Mouse (Mus musculus) WW6 (cell line): ENCODE results near the gene Filip1l.
A peak's percentile ranks its signal among the peaks of the same experiment; 100 is the strongest.

ENCODE experiments used
- DNase-seq: peaks from one replicate; pipeline ENCODE4 v3.0.0-alpha.2; 2013; ENCODE audit warnings: low read depth, low spot score

Gene Filip1l

DNA sequence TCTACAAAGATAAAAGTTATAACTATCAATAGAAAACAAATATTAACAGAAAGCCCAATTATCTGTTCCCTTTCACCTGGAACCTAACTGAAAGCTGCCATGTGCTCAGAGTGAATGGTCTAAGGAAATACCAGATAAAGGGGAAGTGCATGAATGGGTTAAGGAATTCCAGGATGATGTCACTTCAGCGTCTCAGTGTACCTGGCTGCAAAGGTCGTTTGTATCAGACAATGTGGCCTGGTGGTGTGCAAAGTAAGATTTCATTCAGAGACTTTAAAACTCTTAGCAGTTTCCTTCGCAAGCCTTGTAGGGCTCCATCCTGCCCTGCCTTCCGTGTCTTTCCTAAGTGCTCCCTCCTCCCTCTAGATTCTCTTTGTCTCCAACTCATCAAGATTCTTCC is 80.3 kb downstream of the Filip1l start:
- no peak for DNase-seq

DNA sequence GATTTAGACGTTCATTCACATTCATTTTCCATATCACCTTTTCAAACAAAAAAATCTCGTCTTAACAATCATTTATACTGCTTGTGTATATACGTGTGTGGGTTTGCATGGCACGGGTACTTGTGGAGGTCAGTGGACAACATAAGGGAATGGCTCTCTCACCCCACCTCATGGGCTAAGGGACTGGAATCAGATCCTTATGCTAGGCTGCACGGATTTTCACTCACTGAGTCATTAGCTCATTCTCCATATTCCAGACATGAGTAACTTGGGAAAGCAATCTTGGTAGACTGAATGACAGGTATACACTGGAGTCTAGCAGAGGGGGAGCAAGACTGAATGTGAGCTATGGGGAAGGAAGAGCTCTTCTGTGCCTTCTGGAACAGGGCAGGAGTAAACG is 80.8 kb downstream of the Filip1l start:
- DNase-seq = no peak

DNA sequence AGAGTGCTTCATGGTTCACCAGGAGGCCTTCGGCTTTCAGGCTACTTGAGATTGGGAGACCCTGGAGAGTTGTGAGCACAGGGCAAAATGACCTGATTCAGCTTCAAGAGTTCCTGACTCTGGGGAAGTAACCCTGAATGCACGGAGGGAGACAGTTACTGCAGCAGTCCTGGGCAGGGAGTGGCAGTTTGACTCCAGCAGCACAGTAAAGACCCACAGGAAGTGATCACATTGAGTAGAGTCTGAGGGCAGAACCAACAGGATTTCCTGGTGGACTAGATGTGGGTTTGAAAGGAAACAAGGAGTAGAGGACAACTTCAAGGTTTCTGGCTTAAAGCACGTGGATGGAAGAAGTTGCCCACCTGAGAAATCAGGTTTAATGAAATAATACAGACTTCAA is 81.7 kb downstream of the Filip1l start:
- no peak for DNase-seq

DNA sequence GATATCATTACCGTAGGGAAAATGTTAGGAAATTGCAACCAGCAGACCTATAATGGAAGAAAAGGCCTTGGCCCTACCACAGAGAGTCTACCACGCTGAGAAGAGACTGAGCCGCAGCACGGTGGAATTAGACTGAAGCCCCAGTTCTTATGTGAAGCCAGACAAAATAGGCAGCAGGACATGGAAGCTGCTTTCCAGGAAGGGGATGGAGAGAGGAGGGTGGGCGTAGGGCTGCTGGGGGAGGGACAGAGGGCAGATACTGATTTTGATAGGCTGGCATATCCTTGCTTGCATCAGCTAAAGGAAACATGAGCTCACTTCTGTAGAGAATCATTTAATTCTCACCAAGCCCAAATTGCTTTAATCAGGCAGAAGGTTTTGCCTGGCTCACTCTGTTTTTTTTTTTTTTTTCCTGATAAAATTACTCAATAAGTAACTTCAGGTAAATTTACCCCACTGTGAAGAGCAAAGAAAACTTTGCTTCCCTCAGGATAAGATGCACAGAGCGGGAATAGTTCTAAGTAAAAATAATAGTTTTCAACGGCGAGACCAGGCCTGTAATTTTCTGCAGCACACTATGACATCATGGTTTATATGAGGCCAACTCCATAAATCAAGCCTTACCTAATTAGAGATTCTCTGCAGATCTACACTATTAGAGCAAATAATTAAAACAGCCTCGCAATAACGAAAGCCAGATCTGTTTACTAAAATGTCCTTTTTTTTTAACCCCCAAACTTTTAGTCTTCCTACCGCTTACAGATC is 84.8 kb downstream of the Filip1l start:
- no peak for DNase-seq

DNA sequence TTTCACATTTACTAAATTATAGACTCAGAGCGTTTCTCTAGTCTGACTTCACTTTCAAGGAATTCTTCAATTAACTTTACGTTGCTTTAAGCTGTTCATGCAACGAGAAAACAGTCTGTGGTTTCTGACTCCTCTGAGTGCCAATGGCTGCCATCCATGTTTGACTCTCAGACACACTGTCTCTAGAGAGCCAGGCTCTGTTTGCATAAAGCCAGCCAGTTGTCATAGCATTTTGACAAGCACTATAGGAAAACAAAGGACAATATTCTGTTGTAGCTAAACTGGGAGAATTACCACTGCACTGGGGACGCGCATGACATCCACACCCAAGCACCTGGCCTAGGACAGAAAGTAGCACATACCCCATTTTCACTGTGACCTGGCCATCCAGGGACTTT is 85.4 kb downstream of the Filip1l start:
- DNase-seq = no peak

DNA sequence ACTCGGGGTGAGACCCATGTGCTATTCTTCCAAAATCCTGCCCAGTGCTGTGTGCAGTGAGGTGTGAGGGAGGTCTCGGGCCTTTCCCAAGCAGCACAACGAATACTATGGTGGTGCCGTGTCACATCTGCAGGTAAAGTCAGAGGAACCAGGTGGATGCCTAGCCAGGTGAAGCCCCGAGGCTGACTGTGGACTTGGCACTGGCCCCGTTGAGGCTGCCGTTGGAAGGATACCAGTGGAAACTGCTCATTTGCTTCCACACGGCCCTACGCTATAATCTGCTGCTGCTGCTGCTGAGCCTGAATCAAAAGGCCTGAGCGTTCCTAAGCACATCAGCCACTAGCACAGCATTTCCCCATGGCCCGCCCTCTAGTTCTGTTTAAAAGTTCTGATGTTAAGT is 86.3 kb downstream of the Filip1l start:
- DNase-seq = no peak

DNA sequence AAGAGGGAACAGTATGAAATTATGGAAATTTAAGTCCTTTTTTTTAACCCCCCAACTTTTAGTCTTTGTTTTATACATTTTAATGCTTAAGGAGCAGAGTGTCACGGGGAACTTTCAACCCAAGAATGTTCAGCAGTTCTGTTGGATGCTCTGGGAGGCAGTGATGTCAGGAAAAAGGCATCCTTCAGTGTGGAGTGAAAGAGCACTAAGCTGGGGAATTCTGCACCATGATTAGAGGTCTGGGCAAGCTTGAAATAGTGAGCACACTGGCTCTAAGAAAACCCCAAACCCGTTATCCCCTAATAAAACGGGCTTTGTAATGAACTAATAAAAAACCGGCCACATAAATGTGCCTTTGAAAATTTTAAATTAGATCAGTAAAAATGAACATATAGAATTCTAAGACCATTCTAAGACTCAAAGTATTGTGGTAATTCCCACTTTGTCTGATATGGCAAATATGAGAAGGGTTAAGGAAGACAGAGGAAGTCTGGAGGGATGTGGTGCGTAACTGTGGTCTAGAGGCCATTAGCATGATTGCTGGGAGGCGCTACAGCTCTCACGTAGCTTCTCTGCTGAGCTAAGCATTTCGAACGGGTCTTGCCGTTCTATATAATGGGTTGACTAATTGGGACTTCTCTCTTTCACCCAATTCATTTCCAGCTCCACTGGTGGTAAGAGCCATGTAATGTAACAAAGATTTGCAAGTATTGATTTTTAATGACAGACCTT is 88.0 kb downstream of the Filip1l start:
- no peak for DNase-seq

DNA sequence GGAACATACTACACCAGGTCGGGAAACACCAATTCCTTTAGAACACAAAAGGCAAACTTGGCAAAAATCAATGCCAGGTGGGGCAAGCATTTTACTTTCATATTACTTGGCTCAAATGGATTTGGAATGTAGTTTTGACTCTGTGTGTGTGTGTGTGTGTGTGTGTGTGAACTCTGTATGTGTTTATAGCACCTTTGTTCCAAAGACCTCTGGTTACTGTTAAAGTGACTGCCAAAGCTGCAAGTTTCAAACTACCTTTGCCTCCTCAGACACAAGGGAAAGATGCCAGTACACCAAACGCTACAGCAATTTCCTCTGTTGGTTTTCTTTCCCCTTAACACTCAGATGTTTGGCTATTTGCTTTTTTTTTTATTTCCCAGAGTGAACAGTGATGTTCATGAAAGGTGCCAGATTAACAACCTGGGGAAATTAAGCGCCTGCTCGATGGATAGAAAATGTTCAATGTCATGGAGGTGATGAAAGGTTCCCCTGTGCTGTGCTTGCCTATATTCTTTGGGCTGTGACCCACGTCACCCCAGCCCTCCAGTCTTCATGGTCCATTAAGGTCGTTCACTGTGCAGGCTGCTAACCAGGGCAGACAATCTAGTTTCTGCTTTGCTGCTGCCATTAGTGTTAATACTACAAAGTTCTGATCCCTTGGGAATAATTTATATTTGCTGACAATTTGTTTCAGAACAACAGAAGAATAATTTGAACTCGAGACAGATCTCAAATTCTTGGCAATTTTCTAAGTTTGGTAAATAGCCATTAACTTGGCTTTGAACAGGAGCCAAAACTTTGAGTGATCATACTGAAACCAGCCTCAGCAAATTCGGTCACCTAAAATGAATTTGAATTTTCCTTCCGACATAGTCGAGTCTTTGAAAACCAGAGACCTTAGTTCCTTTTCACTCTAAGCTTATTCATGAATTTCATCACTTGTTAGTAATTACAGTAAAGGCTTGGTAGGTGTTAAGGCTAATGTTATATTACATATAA is 92.5 kb downstream of the Filip1l start:
- no peak for DNase-seq

DNA sequence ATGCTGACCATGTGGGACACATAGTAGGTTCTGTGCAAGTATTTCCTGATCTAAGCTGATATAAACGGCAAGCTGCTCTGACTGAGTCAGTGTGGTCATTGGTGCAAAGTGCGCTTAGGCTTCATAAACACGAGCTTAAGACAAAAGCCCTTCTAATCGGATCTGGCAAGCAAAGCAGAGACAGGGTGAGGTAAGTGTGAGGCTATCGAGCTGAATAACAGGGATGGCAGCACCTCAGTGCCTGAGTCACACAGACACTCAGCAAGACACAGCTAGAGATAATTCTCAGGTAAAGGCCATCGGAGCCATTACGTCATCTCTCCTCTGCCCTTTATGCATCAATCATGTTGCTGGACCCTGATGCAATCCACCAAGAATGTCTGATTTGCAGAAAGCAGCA is 100.1 kb downstream of the Filip1l start:
- no peak for DNase-seq

DNA sequence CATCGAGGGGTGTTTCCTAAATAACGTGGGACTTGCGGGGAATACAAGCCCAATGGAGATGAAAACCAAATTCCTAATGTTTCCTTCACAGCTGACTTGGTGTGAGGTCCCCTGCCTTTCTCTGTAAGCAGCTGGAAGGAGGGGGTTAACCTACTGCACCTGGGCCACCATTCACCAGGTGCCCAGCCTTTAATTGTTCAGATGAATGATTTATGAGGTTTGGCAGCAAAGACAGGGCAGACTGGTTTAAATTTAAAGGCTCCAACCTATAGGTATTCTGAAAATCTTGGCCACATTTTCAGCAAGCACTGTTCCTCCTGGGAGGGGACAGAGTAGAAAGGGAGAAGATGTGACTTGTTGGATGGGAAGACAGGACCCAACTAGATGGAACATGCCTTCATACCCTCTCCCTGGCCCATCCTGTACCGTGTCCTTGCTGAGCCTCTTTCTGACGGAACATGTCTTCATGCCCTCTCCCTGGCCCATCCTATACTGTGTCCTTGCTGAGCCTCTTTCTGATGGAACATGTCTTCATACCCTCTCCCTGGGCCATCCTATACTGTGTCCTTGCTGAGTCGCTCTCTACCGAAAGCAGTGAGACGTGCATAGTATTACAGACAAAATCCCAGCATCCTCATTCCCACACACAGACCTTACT is 101.3 kb downstream of the Filip1l start:
- DNase-seq = no peak

DNA sequence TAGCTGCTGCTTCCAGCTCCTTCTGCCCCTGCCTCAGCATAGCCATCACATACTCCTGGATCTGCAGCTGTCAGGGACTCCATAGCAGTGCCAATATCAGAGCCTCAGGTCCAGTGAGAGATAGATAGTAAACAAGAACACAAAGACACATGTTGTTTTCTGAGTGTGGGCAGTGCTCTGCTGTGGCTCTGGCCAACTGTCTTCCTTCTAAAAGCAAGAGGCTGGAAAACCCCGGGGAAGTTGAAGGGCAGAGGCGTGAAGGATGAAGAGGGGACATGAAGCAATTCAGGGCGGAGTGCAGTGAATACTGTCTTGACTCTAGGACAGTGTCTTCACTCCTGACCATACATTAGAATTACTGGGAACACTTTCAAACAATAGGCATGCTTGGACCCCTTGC is 102.7 kb downstream of the Filip1l start:
- no peak for DNase-seq

DNA sequence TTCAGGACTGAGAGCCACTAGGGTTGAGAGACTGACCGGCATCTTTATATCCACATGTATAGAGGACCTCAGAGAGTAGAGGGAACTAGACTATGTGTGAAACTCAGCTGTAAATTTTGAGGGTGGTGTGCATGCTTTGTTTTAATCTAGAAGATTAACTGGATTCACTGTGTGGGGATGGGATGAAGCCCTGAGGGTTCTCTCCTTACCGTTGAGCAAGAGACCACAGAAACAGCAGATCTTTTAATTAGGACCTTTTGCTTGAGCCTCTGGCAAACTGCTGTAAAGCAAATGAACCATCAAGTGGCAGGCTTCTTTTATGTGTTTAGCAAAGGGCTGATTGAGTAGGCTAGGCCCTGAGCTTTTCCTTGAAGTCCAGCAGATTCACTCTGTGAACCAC is 103.1 kb downstream of the Filip1l start:
- no peak for DNase-seq

DNA sequence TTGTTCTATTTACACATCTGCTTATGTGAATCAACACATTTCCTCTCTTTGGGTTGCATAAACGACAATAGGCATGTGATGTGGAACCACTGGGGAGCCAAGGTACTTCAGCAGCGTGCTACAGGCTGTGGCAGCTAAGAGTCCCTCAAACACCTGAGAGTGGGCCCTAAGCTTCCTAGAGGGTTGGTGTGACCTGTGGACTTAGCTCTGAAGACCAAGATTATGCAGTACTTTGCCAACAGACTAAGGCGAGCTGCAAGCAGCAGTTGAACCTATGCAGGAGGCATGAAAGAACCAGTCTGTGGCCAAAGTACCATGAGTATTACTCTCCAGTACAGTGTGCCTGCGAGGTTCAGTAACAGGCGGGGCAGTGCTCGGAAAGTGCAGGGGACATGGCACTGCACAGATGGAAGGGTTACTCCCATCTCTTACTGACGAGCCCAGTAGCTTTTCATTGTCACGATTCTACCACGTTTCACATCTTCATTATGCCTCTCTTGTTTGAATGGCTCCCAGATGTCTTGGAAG is 112.6 kb downstream of the Filip1l start:
- DNase-seq = no peak

DNA sequence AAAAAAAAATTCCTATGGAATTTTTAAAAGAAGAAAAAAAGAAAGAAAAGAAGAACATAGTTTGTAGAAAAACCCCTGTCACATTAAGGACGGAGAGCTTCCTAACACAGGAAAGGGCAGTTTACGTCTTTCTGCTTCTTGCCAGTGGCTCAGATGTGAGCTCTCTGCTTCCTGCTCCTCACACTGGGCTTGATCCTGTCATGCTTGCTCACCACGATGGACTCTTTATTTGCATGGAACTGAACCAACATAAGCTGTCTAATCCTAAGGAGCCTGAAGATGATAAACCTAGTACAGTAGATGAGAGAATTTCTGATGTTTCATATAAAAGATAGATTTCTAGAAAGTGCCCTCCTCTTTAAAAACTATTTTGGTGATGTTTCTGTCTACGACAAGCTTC is 116.4 kb downstream of the Filip1l start:
- DNase-seq = no peak

DNA sequence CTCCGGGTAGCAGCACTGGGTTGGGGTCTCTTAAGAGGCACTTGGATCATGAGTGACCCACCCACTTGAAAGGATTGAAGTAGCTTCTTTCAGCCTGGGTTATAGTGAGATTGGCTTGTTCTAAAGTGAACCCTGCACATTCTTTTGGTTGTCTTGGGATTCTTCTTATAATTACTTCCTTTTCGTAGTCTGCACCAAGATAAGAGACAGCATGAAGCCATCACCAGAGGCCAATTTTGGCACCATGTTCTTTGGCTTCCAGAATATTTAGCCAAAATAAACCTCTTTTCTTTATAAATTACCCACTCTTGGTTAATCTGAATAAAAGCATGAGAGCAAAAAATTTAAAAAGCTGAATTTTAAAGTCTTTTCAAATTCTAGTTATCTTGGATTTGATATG is 117.0 kb downstream of the Filip1l start:
- no peak for DNase-seq

DNA sequence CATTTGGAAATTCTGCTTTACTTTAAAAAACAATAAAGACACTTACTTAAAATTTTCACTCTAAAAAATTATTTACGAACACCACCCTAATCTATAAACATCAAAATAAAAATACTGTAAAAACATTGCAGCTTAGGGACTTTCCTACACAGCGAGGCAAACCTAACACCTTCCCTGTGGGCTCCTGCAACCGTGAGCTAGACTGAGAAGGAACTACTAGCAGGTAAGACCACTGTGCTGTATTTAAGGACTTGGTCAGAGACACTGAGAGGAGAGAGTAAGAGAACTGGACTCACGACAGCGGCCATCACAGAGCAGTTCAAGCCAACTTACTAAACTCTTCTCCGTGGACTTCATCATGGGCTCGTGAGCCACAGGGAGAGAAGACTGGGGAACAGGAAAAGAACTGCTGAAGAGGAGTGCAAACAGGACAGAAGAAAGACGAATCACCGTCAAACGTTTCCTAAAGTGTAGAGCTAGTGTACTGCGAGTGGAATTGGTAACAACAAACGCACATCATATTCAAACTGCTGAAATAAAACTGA is 117.5 kb downstream of the Filip1l start:
- no peak for DNase-seq

DNA sequence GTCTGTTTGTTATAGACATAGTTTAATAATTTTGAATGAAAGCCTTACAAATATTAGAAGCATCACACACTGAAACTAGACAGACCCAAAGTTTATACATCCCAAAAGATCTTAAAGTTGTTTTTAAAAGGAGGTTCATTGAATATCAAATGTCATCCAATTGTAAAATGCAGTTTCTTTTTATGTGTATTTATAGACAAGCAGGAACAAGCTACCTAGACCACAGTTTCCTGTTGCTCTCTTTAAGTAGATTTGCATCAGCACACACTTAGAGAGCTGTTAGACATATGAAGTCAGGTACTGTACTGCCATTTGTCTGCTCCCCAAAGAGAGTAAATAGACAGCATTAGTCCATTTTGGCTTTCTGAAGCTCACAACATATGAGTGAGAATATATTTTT is 118.2 kb downstream of the Filip1l start:
- DNase-seq = no peak

DNA sequence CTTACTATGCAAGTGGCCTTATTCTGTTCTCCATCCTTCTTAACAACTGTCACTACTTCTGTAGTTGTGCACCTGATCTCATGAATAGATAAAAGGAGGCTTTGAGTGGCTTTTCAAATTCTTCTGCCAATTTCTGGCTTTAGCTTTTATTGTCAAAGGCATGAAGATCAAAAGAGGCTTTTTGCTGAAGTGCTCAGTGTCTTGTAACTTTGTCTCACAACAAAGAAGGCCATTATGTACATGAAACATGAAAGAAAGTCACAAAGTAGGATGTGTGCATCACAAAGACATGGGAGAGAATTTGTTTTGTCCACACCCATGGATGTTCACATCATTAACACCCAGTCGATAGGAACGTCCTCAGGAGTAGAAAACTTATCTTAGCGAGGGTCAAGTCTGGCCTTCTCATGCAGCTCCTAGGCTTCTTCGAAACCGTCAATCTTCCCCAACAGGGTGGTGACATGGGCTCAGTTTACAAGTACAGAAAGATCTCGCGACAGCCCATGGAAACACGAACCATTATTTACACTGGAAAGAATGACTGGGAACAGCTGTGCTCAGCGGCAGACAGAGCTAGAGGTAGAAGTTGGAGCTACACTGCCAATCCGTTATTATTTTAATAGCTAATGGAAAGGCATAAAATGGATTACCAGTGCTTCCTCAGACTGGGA is 120.7 kb downstream of the Filip1l start:
- DNase-seq = peak; percentile 74

DNA sequence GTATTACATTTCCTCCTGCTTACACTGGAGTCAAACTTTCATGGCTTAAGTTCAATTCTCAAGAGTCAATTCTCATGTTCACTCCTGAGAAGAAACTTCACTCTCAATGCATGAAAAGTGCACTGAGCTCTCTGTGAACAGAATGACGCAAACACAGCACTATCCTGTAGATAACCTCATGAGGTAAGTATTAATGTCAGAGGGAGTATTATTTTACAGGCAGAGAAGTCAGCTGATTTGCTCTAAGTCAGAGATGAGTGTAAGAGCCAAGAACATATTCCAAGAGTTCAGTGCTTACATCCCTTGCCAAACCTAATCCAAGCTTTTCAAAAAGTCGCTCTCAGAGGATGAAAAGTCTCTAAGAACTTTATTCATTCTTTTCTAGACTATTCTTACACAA is 125.6 kb downstream of the Filip1l start:
- no peak for DNase-seq

DNA sequence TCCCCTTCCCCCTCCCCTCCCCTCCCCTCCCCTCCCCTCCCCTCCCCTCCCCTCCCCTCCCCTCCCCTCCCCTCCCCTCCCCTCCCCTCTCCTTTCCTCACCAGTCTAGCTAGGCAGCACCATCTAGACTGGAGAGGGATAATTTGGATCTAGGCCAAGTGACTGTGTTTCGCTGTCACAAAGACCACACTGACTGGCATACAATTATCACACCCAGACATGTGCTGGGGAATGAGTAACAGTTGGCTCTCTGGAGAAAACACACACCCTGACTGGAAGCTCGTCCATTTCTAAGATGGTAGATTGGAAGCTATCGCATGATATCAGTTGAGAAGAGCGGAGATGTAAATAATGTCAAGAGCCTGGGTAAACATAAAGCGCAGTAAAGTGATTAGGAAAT is 126.9 kb downstream of the Filip1l start:
- DNase-seq = no peak

DNA sequence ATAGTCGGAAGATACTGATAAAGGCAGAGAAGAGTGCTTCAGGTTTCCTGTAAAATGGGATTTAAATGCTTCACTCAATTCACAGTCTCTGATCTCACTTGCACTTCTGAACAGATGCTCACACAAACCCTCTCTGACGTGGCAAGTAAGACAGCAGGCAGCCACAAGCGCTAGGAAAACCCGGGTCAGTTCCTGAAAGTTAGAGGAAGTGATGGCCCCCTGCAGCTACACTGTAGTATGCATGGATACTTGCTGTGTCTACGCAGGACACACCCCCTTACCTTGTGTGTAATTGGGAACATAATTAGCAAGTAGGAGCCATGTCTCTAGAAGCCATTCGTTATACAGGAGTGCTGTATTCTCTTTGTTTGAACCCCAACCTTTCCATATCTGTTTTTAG is 129.4 kb downstream of the Filip1l start:
- no peak for DNase-seq
